Mouse (Mus musculus): ENCODE measurements around the gene Kcnh6.

GRCm38 (mm10) chr11:105958566-105958965 is 49.4 kb upstream of the Kcnh6 start:
- no peak for TF ChIP-seq POLR2A (IDR thresholded peaks at IDR 0.05; ENCODE audit: control insufficient read depth, extremely low read depth, insufficient read depth, low read length, poor library complexity)
- no peak for TF ChIP-seq CTCF (IDR thresholded peaks at IDR 0.05; ENCODE audit: borderline replicate concordance, control insufficient read depth, extremely low read depth, insufficient read depth, low read length, poor library complexity)

Measured in thymus, adult 2 months (tissue).